Mouse (Mus musculus) large intestine, adult 2 months (tissue): ENCODE measurements around the gene Acot13. TPM values are rescaled to one million over a fixed set of nuclear protein-coding genes. Genes with fewer than 3 reads are reported as not detected.
A peak's percentile ranks its signal among the peaks of the same experiment; 100 is the strongest.

Experiments used
- DNase-seq: peaks from one replicate; pipeline ENCODE4 v3.0.0-alpha.2; 2012; ENCODE audit warnings: low read depth, low spot score
- WGBS: fragments of 180-500 bp; shearing (Covaris S2); methylation state at CpG from one replicate; pipeline ENCODE4 v1.1.7; 2018; 5-methylcytosine and 5-hydroxymethylcytosine counted together
- polyA plus RNA-seq: library from polyadenylated mRNA; depleted of rRNA; stranded (reverse); fragments of >200 nt; gene quantifications from 2 replicates; pipeline ENCODE4 v1.2.3, GENCODE M21; 2012

The Acot13 gene
- polyA plus RNA-seq, 1 experiment, result 57.4 TPM

DNA sequence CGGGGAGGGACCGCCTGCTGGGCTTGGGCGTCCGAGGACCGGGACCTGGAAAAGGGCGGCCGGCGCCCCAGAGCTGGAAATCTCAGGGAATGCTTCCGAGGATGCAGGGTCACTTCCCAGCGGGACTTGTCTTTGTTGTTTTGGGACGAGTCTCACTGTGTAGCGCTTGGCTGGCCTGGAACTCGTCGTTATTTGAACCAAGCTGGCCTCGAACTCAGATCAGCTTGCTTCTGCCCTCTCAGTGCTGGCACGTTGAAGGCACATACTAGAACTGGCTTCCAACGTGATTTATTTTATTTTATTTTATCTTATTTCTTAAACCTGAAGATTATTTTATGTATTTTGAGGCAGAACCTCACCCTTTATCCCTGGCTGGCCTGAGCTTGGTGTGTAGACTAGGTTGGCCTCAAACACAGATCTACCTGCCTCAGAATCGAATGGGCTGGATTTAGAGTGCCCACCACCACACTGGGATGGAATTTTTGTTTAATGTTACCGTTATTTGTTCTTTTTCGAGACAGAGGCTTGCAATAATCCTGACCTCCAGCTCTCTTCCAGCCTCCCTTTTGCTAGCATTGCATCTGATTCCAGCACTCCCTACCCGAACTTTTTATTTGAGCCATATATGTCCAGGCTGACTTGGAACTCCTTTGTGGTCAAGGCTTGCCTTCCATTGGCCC is 931 bp upstream of the Acot13 start:
- 1% methylated on average over 21 of the region's 21 CpGs for WGBS
- no peak for DNase-seq

DNA sequence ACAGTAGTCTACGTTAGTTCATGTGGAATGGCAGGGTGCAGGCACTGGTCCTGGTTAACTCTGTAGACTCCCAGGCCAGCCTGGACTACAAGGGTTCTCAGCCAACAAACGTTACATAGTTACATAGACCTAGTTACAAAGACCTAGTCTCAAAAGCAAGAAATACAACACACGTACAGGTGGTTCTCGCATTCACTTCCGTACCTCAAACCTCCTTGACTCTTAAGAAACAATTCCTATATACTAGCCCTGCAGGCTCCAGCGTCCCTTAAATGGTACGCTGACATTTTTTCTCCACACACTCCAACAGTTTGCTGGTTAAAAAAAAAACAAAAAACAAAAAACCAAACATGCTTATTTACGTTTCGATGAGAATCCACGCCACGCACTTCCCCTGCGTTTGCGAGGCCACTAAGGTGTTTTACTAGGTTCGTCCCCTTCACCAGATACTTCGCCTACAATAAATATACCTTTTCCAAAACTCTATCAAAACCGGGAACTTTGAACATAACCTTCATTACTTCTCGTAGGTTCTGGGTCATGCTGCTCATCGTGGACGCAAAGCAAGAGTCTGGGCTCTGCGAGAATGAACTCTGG is 486 bp downstream of the Acot13 start:
- no peak for DNase-seq
- under 1% methylated on average over 20 of the region's 20 CpGs for WGBS

DNA sequence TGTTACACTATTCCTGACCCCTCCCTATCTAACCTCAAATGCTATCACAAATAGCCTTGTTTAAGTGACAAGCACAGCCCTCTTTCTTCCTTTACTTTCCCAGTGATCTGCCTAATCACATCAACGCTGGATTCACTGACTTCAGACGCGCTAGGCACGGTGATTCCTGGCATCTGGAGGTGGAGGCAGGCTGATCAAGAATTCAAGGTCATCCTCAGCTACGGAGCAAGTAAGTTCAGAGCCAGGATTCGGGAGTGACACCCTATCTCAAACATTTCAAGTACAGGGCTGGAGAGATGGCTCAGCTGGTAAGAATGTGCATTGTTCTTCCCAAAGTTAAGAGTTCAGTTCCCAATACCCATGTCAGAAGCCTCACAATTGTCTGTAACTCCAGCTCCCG is 5.2 kb downstream of the Acot13 start:
- WGBS, result 50% methylated on average over 7 of the region's 7 CpGs
- no peak for DNase-seq

DNA sequence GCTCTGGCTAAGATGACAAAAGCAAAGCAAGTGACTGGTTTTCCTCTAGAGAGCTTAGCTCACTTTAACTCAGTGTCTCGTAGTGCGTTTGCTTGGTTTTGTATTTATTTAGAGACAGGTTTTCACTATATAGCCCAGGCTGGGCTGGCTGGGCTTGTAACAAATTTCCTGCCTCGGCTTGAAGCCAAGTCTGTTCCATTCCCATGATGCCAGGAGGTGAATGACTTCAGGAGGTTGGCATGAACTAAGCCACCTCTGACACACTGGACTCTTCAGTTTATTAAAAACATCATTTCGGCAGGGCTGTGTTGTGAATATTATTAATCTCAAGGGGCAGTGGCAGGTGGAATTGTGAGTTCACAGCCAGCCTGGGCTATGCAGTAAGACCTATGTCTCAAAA is 5.8 kb downstream of the Acot13 start:
- DNase-seq, result no peak

DNA sequence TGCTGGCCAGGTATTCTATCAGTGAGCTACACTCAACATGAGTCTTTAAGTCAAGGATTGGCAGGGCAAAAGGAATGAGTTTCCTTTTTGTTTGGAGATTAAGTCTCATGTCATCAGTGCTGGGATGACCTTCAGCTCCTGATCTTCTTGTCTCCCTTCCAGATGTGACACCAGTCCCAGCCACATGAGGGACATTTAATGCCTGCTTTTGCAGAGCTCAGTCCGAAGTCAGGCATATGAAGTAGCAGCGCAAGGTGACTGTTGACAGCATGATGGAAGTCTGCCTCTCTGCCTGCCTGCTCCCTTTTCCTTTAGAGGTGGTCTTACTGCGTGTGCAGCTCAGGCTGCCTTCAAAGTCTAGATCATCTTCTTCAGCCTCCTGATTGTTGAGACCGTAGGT is 6.7 kb downstream of the Acot13 start:
- no peak for DNase-seq
- 95% methylated on average over 4 of the region's 4 CpGs for WGBS

More for the DNA sequence above, 5.8 kb downstream of the Acot13 start:
- WGBS, result 38% methylated on average over 4 of the region's 4 CpGs

DNA sequence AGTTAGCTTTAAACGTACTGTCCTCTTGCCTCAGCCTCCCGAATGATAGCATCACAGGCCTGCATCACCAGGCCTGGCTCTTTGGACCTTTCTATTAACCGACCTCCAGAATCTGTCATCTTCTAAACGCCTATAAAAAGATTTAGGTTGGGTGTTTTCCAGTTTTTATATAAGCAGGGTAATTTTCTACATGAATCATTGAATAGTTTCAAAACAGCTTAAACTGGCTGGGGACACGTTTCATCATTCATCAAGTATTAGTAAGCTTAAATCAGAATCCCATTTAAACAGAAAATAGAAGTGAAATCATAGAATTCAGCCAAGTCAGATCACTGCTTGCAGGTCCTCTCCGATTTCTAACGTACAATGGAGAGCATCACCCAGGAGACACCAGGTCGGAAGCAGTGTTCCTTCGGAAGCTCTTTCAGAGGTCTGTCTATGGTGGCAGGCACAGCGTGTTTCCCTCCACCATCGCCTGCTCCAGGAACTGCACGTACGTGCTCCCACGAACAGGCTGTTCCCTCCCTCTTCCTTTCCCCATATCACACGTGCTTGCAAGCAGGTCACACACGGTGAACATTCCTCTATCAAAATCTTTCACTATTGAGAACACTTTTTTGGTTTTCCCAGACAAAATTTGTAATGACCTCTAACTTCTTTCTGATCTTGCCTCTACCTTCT is 8.5 kb downstream of the Acot13 start:
- DNase-seq, result no peak
- 84% methylated on average over 16 of the region's 16 CpGs for WGBS

DNA sequence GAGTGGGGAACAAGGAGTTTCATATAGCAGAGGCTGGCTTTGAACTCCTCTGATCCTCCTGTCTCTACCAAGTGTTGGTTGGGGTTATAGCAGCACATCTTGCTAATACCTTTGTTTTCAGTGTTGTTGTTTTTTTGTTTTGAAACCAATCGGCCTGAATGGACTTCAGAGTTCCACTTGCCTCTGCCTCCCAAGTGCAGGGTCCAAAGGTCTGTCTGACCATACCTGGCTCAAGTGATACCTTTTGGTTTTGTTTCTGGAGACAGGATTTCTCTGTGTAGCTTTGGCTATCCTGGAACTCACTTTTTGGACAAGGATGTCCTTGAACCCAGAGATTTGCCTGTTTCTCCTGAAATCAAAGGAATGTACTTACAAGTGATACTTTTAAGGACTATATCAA is 11.4 kb downstream of the Acot13 start:
- WGBS, result 70% methylated on average over 1 of the region's 1 CpGs
- DNase-seq, result no peak

DNA sequence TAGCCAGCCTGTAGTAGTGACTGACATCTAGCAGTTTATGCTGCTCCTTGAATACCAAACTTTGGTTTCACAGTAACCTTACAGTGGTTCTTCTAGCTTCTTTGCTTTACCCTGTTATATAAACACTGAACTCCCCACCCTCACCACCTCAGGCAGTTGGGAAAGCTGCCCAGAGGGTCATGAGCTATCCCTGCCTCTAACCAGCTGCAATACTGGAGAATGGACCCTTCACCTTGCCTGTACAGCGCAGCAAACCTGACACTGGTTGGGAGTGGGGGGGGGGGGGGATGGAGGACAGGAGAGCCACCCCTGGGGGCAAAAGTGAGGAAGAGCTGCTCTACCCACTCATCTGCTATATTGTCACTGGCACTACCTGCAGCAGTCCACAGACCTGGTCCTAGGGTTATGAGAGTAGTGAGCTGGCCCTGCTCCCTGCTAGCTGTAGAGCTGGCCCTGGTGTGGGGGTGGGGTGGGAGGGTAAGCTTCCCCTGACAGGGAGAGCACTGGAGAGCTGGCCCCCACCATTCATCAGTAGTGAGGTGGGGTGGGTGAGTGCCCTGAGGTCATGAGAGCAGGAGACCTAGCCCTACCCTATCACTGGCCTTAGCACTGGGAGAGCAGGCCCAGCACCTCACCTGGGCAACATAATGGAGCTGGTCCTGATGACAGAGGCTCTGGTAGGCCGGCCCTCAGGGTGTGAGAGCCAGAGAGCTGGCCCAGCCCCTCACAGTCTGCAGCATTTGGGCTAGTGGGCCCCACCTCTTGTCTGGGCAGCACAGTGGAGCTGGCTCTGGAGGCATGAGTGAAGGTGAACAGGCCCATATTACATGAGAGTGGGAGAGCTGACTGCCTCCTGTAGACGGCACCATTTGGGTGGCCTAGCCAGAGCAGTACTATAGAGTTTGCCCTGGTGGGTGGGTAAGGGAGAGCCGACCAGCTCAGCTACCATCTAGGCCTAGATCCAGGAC is 14.9 kb downstream of the Acot13 start:
- DNase-seq, result no peak
- WGBS, result 61% methylated on average over 4 of the region's 4 CpGs

DNA sequence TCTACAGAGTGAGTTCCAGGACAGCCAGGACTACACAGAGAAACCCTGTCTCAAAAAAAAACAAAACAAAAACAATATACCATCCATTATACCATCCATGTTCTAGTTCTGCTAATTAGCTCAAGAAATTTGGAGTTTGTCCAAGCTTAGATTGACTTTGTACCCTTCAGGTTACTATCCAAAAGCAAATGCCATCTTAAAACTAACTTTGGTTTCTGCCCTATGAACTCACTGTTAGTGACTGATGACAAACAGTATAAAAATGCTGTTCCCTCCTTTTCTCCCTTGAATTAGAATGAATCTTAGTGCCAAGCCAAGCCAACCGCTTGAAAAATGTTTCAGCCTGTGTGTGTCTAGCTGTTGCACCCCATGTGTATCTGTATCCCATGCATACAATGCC is 16.7 kb downstream of the Acot13 start:
- 79% methylated on average over 1 of the region's 1 CpGs for WGBS
- DNase-seq, result no peak

DNA sequence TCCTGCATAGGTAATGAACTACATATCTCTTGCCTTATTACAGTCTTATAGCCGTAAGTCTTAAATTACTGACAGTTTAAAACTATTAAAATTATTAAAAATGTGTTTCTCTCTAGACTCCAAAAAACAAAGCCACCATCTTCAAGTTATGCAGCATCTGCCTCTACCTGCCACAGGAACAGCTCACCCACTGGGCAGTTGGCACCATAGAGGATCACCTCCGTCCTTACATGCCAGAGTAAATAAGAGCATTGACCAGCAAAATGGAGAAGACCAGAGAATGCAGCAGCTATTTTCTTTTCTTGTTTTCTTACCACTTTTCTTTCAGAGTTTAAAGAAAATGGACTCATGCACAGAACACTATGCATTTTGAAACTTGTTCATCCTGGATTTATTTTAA is 18.8 kb downstream of the Acot13 start:
- DNase-seq, result no peak
- WGBS, result 90% methylated on average over 2 of the region's 2 CpGs

DNA sequence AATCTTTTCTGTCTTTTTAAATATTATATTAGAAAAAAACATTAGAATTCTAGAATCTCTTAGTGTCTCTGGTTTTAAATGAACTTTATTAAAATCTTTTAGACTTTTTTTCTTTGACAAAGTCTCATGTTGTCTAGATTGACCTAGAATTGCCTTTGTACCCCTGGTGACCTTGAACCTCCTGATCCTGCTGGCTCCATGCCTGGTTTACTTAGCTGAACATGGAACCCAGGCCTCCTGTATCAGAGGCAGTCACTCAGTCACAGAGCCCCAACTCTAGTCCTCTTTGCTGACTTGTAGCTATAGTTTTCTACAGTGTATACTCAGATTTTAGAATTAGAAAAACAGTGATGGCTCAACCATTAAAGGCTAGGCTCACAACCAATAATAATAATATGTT is 25.3 kb downstream of the Acot13 start:
- no peak for DNase-seq

DNA sequence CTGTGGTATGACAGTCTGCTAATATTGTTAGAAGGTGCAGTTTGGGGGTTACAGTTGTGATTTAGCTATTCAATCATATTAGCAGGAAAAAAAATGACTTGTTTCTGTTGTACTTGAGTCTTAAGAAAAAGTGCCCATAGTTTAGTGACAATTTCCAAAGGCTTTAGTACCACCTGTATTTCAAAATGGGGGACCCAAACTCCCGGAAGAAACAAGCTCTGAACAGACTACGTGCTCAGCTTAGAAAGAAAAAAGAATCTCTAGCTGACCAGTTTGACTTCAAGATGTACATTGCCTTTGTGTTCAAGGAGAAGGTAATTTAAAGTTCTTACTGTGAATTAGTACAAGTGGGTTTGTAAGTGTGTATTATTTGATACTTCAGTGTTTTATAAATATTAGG is 28.1 kb downstream of the Acot13 start:
- WGBS, result 2% methylated on average over 2 of the region's 2 CpGs

DNA sequence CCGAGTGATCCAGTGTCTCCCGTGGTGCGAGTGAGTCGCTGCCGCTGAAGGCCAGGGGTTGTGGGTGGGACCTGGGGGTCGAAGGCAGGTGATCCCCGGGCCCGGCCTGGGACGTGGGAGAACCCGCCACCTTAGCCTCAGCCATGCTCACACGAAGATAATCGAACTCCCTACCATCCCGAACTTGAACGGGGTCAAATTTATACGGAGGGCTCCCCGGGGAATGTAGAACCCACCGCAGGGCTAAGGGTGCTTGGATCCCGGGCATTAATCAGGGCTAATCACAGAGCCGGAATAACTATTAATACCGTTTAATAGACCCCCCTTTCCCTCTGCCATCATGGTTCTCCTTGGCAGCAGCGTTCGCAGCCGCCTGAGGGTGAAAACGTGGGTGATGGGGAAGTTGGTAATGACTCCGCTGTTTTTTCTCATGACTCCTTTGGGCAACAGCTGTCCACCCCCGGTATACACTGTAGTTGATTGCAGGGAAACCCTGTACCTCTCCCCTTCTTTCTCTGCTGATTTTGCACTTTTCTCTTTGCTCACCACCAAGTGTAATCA is 29.1 kb downstream of the Acot13 start:
- WGBS, result under 1% methylated on average over 26 of the region's 26 CpGs
- no peak for DNase-seq

More for the DNA sequence above, 28.1 kb downstream of the Acot13 start:
- DNase-seq, result no peak

DNA sequence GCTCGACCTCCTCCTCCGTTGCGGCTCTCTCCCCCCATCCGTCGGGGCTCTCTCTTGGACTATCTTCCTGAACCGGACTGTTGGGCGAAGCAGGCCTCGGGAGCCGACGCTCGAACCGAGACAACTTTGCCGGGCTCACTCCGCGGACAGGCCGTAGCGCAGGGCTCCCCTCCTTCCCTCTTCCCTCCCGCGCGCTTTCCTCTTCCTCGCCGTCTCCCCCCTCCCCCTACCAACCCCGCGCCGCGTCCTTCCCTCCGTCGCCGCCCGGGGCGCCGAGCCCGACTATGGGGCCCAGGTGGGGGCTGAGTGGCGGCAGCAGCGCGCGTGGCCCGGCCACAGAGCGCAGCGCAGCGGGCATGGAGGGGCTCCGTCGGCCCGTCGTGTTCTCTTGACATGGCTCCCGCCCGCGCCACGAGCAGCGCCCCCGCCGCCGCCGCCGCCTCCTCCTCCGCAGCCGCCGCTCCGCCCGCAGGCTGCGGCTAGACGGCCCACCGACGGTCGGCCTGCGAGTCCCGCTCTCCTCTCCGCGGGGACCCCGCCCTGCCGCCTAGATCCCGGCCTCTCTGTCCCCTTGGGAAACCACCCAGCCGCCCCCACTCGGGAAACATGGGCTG is 29.9 kb downstream of the Acot13 start, which contains the start of gene BC005537:
Gene BC005537, plus strand, starts transcription at position 350 of the 614 bp plus-strand sequence.
- under 1% methylated on average over 55 of the region's 74 CpGs for WGBS
- no peak for DNase-seq

DNA sequence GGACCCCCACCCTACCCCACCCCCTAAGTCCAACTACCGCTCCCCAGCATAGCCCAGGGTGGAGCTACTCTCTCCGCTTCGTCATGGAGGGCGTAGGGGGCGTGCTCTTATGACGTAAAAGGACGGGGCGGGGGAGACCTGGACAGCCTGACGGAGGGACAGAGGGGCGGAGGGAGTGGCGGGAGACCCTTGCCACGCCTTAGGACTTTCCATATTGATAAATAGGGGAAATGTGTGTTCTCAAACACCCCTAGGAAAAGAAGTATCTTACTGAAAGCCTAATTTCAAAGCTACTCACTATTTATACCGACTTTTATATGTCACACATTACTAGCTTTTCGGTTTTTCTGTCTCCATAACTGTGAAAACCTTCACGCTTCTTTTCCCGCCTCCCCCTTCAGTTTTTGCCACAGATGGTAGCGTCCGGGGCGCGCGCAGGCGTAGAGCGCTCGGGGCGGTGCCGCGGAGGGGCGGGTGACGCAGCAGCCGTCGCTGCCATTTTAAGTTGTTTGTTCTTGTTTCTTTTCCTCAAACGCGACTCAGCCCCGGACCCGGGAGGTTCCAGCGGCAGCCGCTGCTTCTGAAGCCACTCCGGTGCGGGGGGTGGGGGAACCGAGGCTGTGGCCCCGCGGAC is 30.5 kb downstream of the Acot13 start:
- DNase-seq, result peak; percentile 92

DNA sequence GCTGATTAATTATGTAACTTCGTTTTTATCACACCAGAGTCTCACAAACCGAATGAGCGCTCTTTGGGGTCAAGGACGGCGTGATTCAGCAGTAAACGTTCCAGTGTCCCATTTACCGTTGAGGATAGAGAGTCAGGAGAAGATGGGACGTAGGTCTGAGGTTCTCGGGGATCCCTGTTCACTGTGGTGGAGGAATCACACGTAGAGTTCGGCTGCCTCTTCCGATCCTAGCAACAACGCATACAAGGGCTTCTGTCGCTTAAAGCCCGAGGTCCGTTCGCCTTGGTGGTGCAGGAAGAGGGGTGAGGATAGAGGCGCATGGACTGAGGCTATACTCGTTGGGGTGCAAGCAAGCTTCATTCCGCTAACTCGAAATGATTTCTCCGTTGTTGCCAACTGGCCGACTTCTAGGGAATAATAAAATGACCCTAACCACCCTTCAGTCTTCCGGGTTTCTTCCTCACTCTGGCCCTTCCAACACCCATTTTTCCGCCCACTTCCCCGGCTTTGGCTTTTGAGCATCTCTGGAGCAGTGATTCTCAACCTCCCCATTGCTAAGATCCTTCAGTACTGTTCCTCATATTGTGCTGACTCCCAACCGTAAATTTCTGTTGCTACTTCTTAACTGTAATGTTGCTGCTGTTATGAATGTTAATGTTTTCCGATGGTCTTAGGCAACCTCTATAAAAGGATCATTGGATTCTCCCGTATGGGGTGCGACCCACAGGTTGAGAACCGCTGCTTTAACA is 31.2 kb downstream of the Acot13 start:
- WGBS, result under 1% methylated on average over 31 of the region's 31 CpGs
- DNase-seq, result no peak

More for the DNA sequence above, 30.5 kb downstream of the Acot13 start:
- WGBS, result under 1% methylated on average over 42 of the region's 42 CpGs

DNA sequence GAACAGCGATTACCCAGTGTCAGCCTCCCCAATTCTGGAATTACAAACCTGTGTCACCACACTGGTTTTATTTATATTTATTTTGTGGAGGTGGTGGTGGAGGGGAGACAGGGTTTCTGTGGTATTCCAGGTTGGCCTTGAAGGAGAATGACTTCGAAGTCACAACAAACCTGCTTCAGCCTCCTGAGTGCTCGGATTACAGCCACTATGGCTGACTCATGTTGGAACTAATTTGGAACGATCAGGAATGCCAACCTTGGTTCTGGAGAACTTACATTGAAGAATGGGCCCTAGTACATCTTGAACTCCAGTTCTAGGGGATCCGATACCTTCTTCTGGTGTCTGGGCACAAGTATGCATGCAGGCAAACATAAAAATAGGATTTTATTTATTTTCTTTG is 32.0 kb downstream of the Acot13 start:
- no peak for DNase-seq
- 58% methylated on average over 5 of the region's 5 CpGs for WGBS

DNA sequence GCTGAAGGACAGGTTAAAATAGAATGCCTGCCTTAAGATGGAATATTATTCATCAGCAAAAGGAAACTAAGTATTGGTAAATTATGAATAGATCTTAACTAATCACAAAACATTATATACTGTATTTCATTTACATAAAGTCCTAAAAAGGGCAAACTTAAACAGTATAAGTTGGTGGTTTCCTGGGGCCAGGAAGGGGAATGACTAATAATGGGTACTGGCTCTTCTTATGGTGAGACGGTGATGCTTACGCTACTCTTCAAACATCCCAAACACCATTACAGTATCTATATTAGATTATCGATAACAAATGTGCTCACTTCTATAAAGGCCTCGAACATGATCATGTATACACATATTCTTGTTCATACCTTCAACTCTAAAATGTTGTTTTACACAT is 32.7 kb downstream of the Acot13 start:
- 99% methylated on average over 4 of the region's 4 CpGs for WGBS
- no peak for DNase-seq
